Mouse (Mus musculus): ENCODE measurements around the gene D930007J09Rik. TPM values are rescaled to one million over a fixed set of nuclear protein-coding genes. Genes with fewer than 3 reads are reported as not detected.

Gene D930007J09Rik
- polyA plus RNA-seq, 1 experiment from 2014 or later = not detected

- no peaks in the 10 kb centered on the region for H3K27me3 ChIP-seq (ENCODE audit: poor library complexity, severe bottlenecking)
- H3K36me3 ChIP-seq (replicated peaks) = no peaks in the 10 kb centered on the region
- no peak overlapping the region for H3K4me3 ChIP-seq
- no peaks in the 10 kb centered on the region for H3K4me1 ChIP-seq
- 87% methylated on average over 3 of the region's 3 CpGs for WGBS
- H3K9me3 ChIP-seq = no peaks in the 10 kb centered on the region; the same call in 1 of the 2 replicates
- DNase-seq (ENCODE audit: extremely low spot score, low spot score) = no peak
- no peak overlapping the region for H3K27ac ChIP-seq
Observed at GRCm38 (mm10) chr13:32831505-32832273, 29.0 kb upstream of the D930007J09Rik start.

- no peaks in the 10 kb centered on the region for H3K27me3 ChIP-seq (ENCODE audit: poor library complexity, severe bottlenecking)
- H3K4me1 ChIP-seq = no peaks in the 10 kb centered on the region
- H3K36me3 ChIP-seq (replicated peaks) = no peaks in the 10 kb centered on the region
- WGBS = 90% methylated on average over 4 of the region's 4 CpGs
- H3K4me3 ChIP-seq = no peak overlapping the region
- no peak overlapping the region for H3K27ac ChIP-seq
- DNase-seq (ENCODE audit: extremely low spot score, low spot score) = no peak
- no peaks in the 10 kb centered on the region for H3K9me3 ChIP-seq
Observed at GRCm38 (mm10) chr13:32828886-32829285, 26.2 kb upstream of the D930007J09Rik start.

GRCm38 (mm10) chr13:32827951-32828350, 25.3 kb upstream of the D930007J09Rik start:
- no peak overlapping the region for H3K4me3 ChIP-seq
- H3K27me3 ChIP-seq (ENCODE audit: poor library complexity, severe bottlenecking) = no peaks in the 10 kb centered on the region
- no peak overlapping the region for H3K27ac ChIP-seq
- no peaks in the 10 kb centered on the region for H3K4me1 ChIP-seq
- peak; percentile 36 for DNase-seq (ENCODE audit: extremely low spot score, low spot score)
- H3K9me3 ChIP-seq = no peaks in the 10 kb centered on the region
- WGBS = 62% methylated on average over 4 of the region's 4 CpGs
- 0 out of 2 replicates have a peak, but pooled peaks cover 2% of the 10 kb centered on the region for H3K36me3 ChIP-seq (replicated peaks)

- Histone ChIP-seq H3K9me3 (no peaks in the 10 kb centered on the region), H3K4me3 (no peak overlapping the region), H3K4me1 (no peaks in the 10 kb centered on the region), H3K36me3 (replicated peaks) (peaks cover 8% of the 10 kb centered on the region), H3K27me3 (ENCODE audit: poor library complexity, severe bottlenecking) (no peaks in the 10 kb centered on the region), H3K27ac (no peak overlapping the region)
- WGBS = 88% methylated on average over 3 of the region's 3 CpGs
- DNase-seq (ENCODE audit: extremely low spot score, low spot score) = no peak
Observed at GRCm38 (mm10) chr13:32827111-32827822, 24.6 kb upstream of the D930007J09Rik start.

GRCm38 (mm10) chr13:32825546-32825945, 22.9 kb upstream of the D930007J09Rik start:
- H3K4me1 ChIP-seq = no peaks in the 10 kb centered on the region
- DNase-seq (ENCODE audit: extremely low spot score, low spot score) = no peak
- H3K36me3 ChIP-seq (replicated peaks) = peaks cover 25% of the 10 kb centered on the region
- no peak overlapping the region for H3K4me3 ChIP-seq
- no peak overlapping the region for H3K27ac ChIP-seq
- H3K9me3 ChIP-seq = no peaks in the 10 kb centered on the region
- 92% methylated on average over 8 of the region's 8 CpGs for WGBS
- no peaks in the 10 kb centered on the region for H3K27me3 ChIP-seq (ENCODE audit: poor library complexity, severe bottlenecking)

- H3K27ac ChIP-seq = no peak overlapping the region
- WGBS = 81% methylated on average over 6 of the region's 6 CpGs
Observed at GRCm38 (mm10) chr13:32824377-32825330, 22.0 kb upstream of the D930007J09Rik start.

GRCm38 (mm10) chr13:32823126-32823525, 20.5 kb upstream of the D930007J09Rik start:
- Histone ChIP-seq H3K4me3 (no peak overlapping the region), H3K27me3 (ENCODE audit: poor library complexity, severe bottlenecking) (no peaks in the 10 kb centered on the region), H3K4me1 (no peaks in the 10 kb centered on the region), H3K9me3 (no peaks in the 10 kb centered on the region), H3K36me3 (replicated peaks) (peaks cover 49% of the 10 kb centered on the region), H3K27ac (no peak overlapping the region)
- DNase-seq (ENCODE audit: extremely low spot score, low spot score) = no peak
- WGBS = 92% methylated on average over 6 of the region's 6 CpGs

More at GRCm38 (mm10) chr13:32824377-32825330, 22.0 kb upstream of the D930007J09Rik start:
- DNase-seq (ENCODE audit: extremely low spot score, low spot score) = no peak
- Histone ChIP-seq H3K4me1 (no peaks in the 10 kb centered on the region), H3K27me3 (ENCODE audit: poor library complexity, severe bottlenecking) (no peaks in the 10 kb centered on the region), H3K36me3 (replicated peaks) (peaks cover 34% of the 10 kb centered on the region), H3K4me3 (no peak overlapping the region), H3K9me3 (no peaks in the 10 kb centered on the region)

GRCm38 (mm10) chr13:32821671-32822070, 19.0 kb upstream of the D930007J09Rik start:
- DNase-seq (ENCODE audit: extremely low spot score, low spot score) = no peak
- Histone ChIP-seq H3K27ac (no peak overlapping the region), H3K36me3 (replicated peaks) (peaks cover 63% of the 10 kb centered on the region), H3K9me3 (no peaks in the 10 kb centered on the region), H3K27me3 (ENCODE audit: poor library complexity, severe bottlenecking) (no peaks in the 10 kb centered on the region), H3K4me1 (no peaks in the 10 kb centered on the region), H3K4me3 (no peak overlapping the region)
- 96% methylated on average over 4 of the region's 4 CpGs for WGBS

GRCm38 (mm10) chr13:32819926-32820325, 17.3 kb upstream of the D930007J09Rik start:
- no peaks in the 10 kb centered on the region for H3K4me1 ChIP-seq
- peaks cover 77% of the 10 kb centered on the region for H3K36me3 ChIP-seq (replicated peaks)
- WGBS = 91% methylated on average over 5 of the region's 5 CpGs
- H3K27ac ChIP-seq = no peak overlapping the region
- DNase-seq (ENCODE audit: extremely low spot score, low spot score) = no peak
- H3K9me3 ChIP-seq = no peaks in the 10 kb centered on the region
- no peaks in the 10 kb centered on the region for H3K27me3 ChIP-seq (ENCODE audit: poor library complexity, severe bottlenecking)
- H3K4me3 ChIP-seq = no peak overlapping the region

GRCm38 (mm10) chr13:32819241-32819640, 16.6 kb upstream of the D930007J09Rik start:
- no peak overlapping the region for H3K27ac ChIP-seq
- no peaks in the 10 kb centered on the region for H3K9me3 ChIP-seq

GRCm38 (mm10) chr13:32807624-32808023, 5.0 kb upstream of the D930007J09Rik start:
- Histone ChIP-seq H3K36me3 (replicated peaks) (peaks cover 46% of the 10 kb centered on the region), H3K4me1 (peaks cover 27% of the 10 kb centered on the region), H3K9me3 (no peaks in the 10 kb centered on the region), H3K27ac (no peak overlapping the region), H3K4me3 (no peak overlapping the region), H3K27me3 (ENCODE audit: poor library complexity, severe bottlenecking) (no peaks in the 10 kb centered on the region)
- no peak for DNase-seq (ENCODE audit: extremely low spot score, low spot score)
- 72% methylated on average over 3 of the region's 3 CpGs for WGBS

More at GRCm38 (mm10) chr13:32819241-32819640, 16.6 kb upstream of the D930007J09Rik start:
- no peak for DNase-seq (ENCODE audit: extremely low spot score, low spot score)
- Histone ChIP-seq H3K36me3 (replicated peaks) (peaks cover 84% of the 10 kb centered on the region), H3K27me3 (ENCODE audit: poor library complexity, severe bottlenecking) (no peaks in the 10 kb centered on the region), H3K4me1 (no peaks in the 10 kb centered on the region), H3K4me3 (no peak overlapping the region)
- 94% methylated on average over 3 of the region's 3 CpGs for WGBS

- H3K9me3 ChIP-seq = no peaks in the 10 kb centered on the region
- no peak overlapping the region for H3K27ac ChIP-seq
- H3K4me3 ChIP-seq = no peak overlapping the region
- DNase-seq (ENCODE audit: extremely low spot score, low spot score) = no peak
- H3K36me3 ChIP-seq (replicated peaks) = peaks cover 44% of the 10 kb centered on the region
- H3K27me3 ChIP-seq (ENCODE audit: poor library complexity, severe bottlenecking) = no peaks in the 10 kb centered on the region
- peaks cover 34% of the 10 kb centered on the region for H3K4me1 ChIP-seq
- WGBS = 91% methylated on average over 7 of the region's 7 CpGs
Observed at GRCm38 (mm10) chr13:32806820-32807219, 4.2 kb upstream of the D930007J09Rik start.
